Mouse (Mus musculus) erythroblast, embryonic 14.5 days (primary cell): ENCODE measurements around the gene Tulp4.

Experiments used
- GATA1 ChIP-seq: IDR thresholded peaks from 2 replicates; pipeline ENCODE4 v1.6.1; 2012; ENCODE audit warnings: low read length, inconsistent platforms, mixed read lengths
- TAL1 ChIP-seq: IDR thresholded peaks from 3 replicates; pipeline ENCODE4 v1.6.1; 2012; ENCODE audit warnings: low read length, inconsistent platforms, mixed read lengths

DNA sequence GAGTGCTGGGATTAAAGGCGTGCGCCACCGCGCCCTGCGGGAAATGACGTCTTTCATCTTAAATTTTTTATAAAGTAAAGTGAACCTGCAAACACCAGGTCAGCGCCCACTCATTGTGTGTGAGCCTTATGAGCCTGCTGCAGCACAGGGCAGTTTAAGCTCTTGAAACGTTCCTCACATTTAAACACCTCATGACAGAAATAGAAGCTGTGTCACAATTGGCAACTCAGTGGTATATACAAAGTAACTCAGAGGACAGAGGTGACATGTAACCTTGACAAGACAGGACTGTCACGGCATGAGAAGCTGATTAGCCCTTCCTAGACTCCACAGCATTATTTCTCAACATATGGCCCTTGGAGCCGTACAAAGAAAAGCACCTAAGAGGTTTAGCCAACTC is 110.3 kb downstream of the Tulp4 start:
- TF ChIP-seq GATA1 (no peak), TAL1 (no peak)
